Mouse (Mus musculus): ENCODE measurements around the gene Gm10424. TPM values are rescaled to one million over a fixed set of nuclear protein-coding genes. Genes with fewer than 3 reads are reported as not detected.
"Not testable (repeated sequence)": the region's sequence is repeated elsewhere in the genome, so short reads cannot be mapped to it uniquely, and the experiment has no call there.

The Gm10424 gene
- not detected in 2 replicates for polyA plus RNA-seq (2012; ENCODE audit: insufficient read depth, insufficient read length, missing spikeins)

DNA sequence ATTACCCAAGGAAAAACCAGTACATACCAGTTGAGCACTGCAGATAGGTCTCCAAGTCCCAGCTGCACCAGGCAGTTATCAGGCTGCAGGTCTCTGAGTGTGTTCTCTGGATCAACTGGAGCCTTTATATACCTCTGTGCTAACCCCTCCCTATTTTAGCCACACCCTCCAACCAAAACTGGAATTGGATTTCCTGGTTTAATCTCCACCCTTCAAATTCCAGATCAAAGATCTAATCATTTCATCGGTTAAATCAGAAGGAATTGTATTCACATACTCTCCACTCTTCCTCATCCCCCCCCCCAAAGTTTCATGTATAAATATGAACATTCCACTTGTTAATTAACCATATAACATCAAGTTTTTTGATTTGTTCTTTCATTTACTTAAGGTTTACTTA is at the start of gene Gm10424:
Gm10424 (minus strand) TSS at position 101 of the 400 bp plus-strand sequence.
- not testable (repeated sequence) for H3K4me1 ChIP-seq (ENCODE audit: control insufficient read depth, insufficient read depth, insufficient read length, low read length); H3K27ac ChIP-seq (replicated peaks; ENCODE audit: low read depth, low read length); H3K4me3 ChIP-seq (ENCODE audit: insufficient read depth, low read depth, low read length)

DNA sequence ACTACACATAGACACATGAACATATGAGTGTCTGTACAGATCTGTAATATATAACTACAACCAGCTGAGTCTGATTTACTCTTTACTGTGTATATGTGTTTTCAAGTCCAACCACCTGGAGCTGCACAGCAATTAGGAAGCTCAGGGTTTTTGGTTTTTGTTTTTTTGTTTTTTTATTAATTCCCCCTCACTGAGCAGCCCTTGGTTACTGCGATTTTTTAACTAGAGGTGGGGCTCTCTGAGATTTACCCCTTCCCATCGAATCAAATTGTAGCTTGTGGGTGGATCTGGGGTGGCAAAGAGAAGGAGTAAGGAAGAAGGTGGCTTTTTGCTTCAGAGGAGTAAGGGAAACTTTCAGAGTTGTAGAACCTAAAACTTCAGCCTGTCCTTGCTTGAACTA is 33.0 kb upstream of the Gm10424 start, which contains the start of gene Gm3259:
Gm3259 (plus strand) TSS at position 301 of the 400 bp plus-strand sequence.
- H3K4me3 ChIP-seq (ENCODE audit: insufficient read depth, low read depth, low read length); H3K27ac ChIP-seq (replicated peaks; ENCODE audit: low read depth, low read length); H3K4me1 ChIP-seq (ENCODE audit: control insufficient read depth, insufficient read depth, insufficient read length, low read length): not testable (repeated sequence)

Other genes with a start within 250 kb of the Gm10424 start
- not detected in 2 replicates for gene Gm7942, start 165.8 kb downstream of the Gm10424 start, polyA plus RNA-seq (2012; ENCODE audit: insufficient read depth, insufficient read length, missing spikeins)
- gene Gm16513, start 90.1 kb downstream of the Gm10424 start, polyA plus RNA-seq (2012; ENCODE audit: insufficient read depth, insufficient read length, missing spikeins): not detected in 2 replicates
- gene Gm3259, start 33.1 kb upstream of the Gm10424 start, polyA plus RNA-seq (2012; ENCODE audit: insufficient read depth, insufficient read length, missing spikeins): not detected in 2 replicates
- gene D5Ertd577e, start 184.0 kb upstream of the Gm10424 start, polyA plus RNA-seq (2012; ENCODE audit: insufficient read depth, insufficient read length, missing spikeins): not detected in 2 replicates
- not detected in 2 replicates for gene Gm3286, start 238.0 kb upstream of the Gm10424 start, polyA plus RNA-seq (2012; ENCODE audit: insufficient read depth, insufficient read length, missing spikeins)